In genomic region chr9:75632902-75633301, GRCm38 (mm10) we compare ENCODE assay signal across 10 mouse cellular contexts. TPM values are rescaled to one million over a fixed set of nuclear protein-coding genes. Genes with fewer than 3 reads are reported as not detected.
A peak's percentile ranks its signal among the peaks of the same experiment; 100 is the strongest.
DNase-seq lines count a peak whose midpoint lies in the region; ATAC-seq and TF ChIP-seq lines count a peak whose summit lies in the region.
"Had no signal": no experiment of that assay in that cellular context is flagged by ENCODE, and none has a peak within 500 bp of the region (broad histone marks: within the 10 kb centered on the region; RNA-seq: fewer than 3 reads in every experiment).

No protein-coding gene starts in this region.

- no peak overlapping the region for H3K4me2 ChIP-seq in liver, embryonic 14.5 days (ENCODE audit: low read depth)
- H3K4me2 ChIP-seq in liver, embryonic 12.5 days: no peak overlapping the region
- H3K4me2 ChIP-seq in midbrain, embryonic 11.5 days: no peak overlapping the region
- H3K4me2 ChIP-seq: stomach, embryonic 15.5 days had no signal

- TF ChIP-seq CTCF in liver, embryonic 14.5 days (IDR thresholded peaks at IDR 0.05; ENCODE audit: low read depth): peak; percentile 59

- WGBS in liver, embryonic 14.5 days (ENCODE audit: insufficient replicate concordance): 42% methylated on average over 1 of the region's 1 CpGs
- WGBS in liver, embryonic 12.5 days (ENCODE audit: insufficient replicate concordance): 46% methylated on average over 1 of the region's 1 CpGs
- 26% methylated on average over 1 of the region's 1 CpGs for WGBS in midbrain, embryonic 11.5 days

- DNase-seq in cerebellum, adult 11-12 months: no peak
- no peak for DNase-seq in liver, embryonic 14.5 days (ENCODE audit: low read depth in 3 of 3, low spot score in 3 of 3)
- peak; percentile 35 for DNase-seq in embryo, embryonic 9.5 days (ENCODE audit: extremely low spot score)
- DNase-seq in midbrain, embryonic 11.5 days (ENCODE audit: low spot score, missing footprints): peak; percentile 89
- no peak for DNase-seq in right cerebral cortex, postnatal 25 days
- DNase-seq in frontal cortex, postnatal 14 days (ENCODE audit: low spot score in 2 of 2): no peak

- peak; percentile 67; the same call in 1 of the 2 replicates for ATAC-seq in cerebellum, adult (ENCODE audit: insufficient number of reproducible peaks, low FRiP score, low TSS enrichment)
- ATAC-seq in liver, embryonic 14.5 days (ENCODE audit: insufficient read depth): no peak
- ATAC-seq in liver, embryonic 12.5 days: no peak
- ATAC-seq in midbrain, embryonic 11.5 days (ENCODE audit: low FRiP score): peak; percentile 65; the same call in 1 of the 2 replicates

- H3K9ac ChIP-seq in liver, embryonic 14.5 days (replicated peaks): no peak overlapping the region
- no peak overlapping the region for H3K9ac ChIP-seq in liver, embryonic 12.5 days
- H3K9ac ChIP-seq in midbrain, embryonic 11.5 days (ENCODE audit: low read length): no peak overlapping the region
- H3K9ac ChIP-seq: stomach, embryonic 15.5 days had no signal

- no peak overlapping the region for H3K27ac ChIP-seq in liver, embryonic 14.5 days
- no peak overlapping the region for H3K27ac ChIP-seq in liver, embryonic 12.5 days
- no peak overlapping the region for H3K27ac ChIP-seq in midbrain, embryonic 11.5 days (ENCODE audit: low read depth, low read length)
- H3K27ac ChIP-seq: stomach, embryonic 15.5 days had no signal

- H3K4me1 ChIP-seq in liver, embryonic 14.5 days (replicated peaks; ENCODE audit: control insufficient read depth in 2 of 2, insufficient read depth in 2 of 2, low read length in 1 of 2): no peaks in the 10 kb centered on the region
- no peaks in the 10 kb centered on the region; the same call in 1 of the 2 replicates for H3K4me1 ChIP-seq in liver, embryonic 12.5 days
- no peaks in the 10 kb centered on the region for H3K4me1 ChIP-seq in midbrain, embryonic 11.5 days (ENCODE audit: control insufficient read depth, insufficient read depth, low read length)

- no peaks in the 10 kb centered on the region for H3K36me3 ChIP-seq in liver, embryonic 14.5 days (replicated peaks; ENCODE audit: control insufficient read depth, insufficient read depth, low read depth)
- no peaks in the 10 kb centered on the region for H3K36me3 ChIP-seq in liver, embryonic 12.5 days
- no peaks in the 10 kb centered on the region for H3K36me3 ChIP-seq in midbrain, embryonic 11.5 days (ENCODE audit: control insufficient read depth, insufficient read depth, low read length)

- H3K9me3 ChIP-seq in liver, embryonic 14.5 days (ENCODE audit: control insufficient read depth, low read length): no peaks in the 10 kb centered on the region
- no peaks in the 10 kb centered on the region for H3K9me3 ChIP-seq in liver, embryonic 12.5 days (replicated peaks)
- no peaks in the 10 kb centered on the region for H3K9me3 ChIP-seq in midbrain, embryonic 11.5 days (ENCODE audit: control insufficient read depth, low read length)
- H3K9me3 ChIP-seq: stomach, embryonic 15.5 days had no signal

- H3K4me3 ChIP-seq in liver, embryonic 14.5 days (ENCODE audit: insufficient read depth in 1 of 2, low read depth in 2 of 2, low read length in 2 of 2): no peak overlapping the region
- H3K4me3 ChIP-seq in liver, embryonic 12.5 days: no peak overlapping the region
- no peak overlapping the region for H3K4me3 ChIP-seq in midbrain, embryonic 11.5 days (ENCODE audit: low read depth, low read length)
- H3K4me3 ChIP-seq: stomach, embryonic 15.5 days had no signal

- no peaks in the 10 kb centered on the region for H3K27me3 ChIP-seq in liver, embryonic 14.5 days (ENCODE audit: control insufficient read depth, insufficient read depth, low read length)
- H3K27me3 ChIP-seq in liver, embryonic 12.5 days (replicated peaks): no peaks in the 10 kb centered on the region
- H3K27me3 ChIP-seq in midbrain, embryonic 11.5 days (ENCODE audit: control insufficient read depth, insufficient read depth, low read length): no peaks in the 10 kb centered on the region
- H3K27me3 ChIP-seq: stomach, embryonic 15.5 days had no signal

- TF ChIP-seq EP300 in liver, embryonic 14.5 days (IDR thresholded peaks at IDR 0.05; ENCODE audit: low read depth): no peak

RNA-seq across cellular contexts. Expression of gene Lysmd2, which starts 7.4 kb away (rescaled TPM):
- 1.0 and 1.3 TPM in 2 replicates for polyA plus RNA-seq in liver, embryonic 14.5 days (2012; rRNA removed)
- 2.1 and 2.8 TPM in 2 replicates for polyA plus RNA-seq in liver, embryonic 14.5 days (2014; fragmentation: Nextera tagmentation; extraction: Ambion mirVana)
- polyA plus RNA-seq in liver, embryonic 12.5 days (2016; fragmentation: Nextera tagmentation; extraction: Ambion mirVana): 6.0 and 6.4 TPM in 2 replicates
- 12.1 and 14.8 TPM in 2 replicates for polyA plus RNA-seq in midbrain, embryonic 11.5 days (2014; fragmentation: Nextera tagmentation; extraction: Ambion mirVana)

RNA-seq across cellular contexts. Expression of gene Tmod2, which starts 21.8 kb away (rescaled TPM):
- 0.03 and 0.04 TPM in 2 replicates for polyA plus RNA-seq in liver, embryonic 14.5 days (2012; rRNA removed)
- 0.04 and 0.05 TPM in 2 replicates for polyA plus RNA-seq in liver, embryonic 14.5 days (2014; fragmentation: Nextera tagmentation; extraction: Ambion mirVana)
- polyA plus RNA-seq in liver, embryonic 12.5 days (2016; fragmentation: Nextera tagmentation; extraction: Ambion mirVana): 0.69 and 1.0 TPM in 2 replicates
- polyA plus RNA-seq in midbrain, embryonic 11.5 days (2014; fragmentation: Nextera tagmentation; extraction: Ambion mirVana): 63.2 and 70.7 TPM in 2 replicates
- polyA plus RNA-seq: liver, adult 2 months had no signal

RNA-seq across cellular contexts. Expression of gene Scg3, which starts 51.0 kb away (rescaled TPM):
- polyA plus RNA-seq in liver, embryonic 14.5 days (2012; rRNA removed): not detected in 2 replicates
- 0.04 TPM in 1 of 2 replicates, not detected in the other for polyA plus RNA-seq in liver, embryonic 14.5 days (2014; fragmentation: Nextera tagmentation; extraction: Ambion mirVana)
- polyA plus RNA-seq in liver, embryonic 12.5 days (2016; fragmentation: Nextera tagmentation; extraction: Ambion mirVana): 0.30 TPM in 1 of 2 replicates, not detected in the other
- polyA plus RNA-seq in midbrain, embryonic 11.5 days (2014; fragmentation: Nextera tagmentation; extraction: Ambion mirVana): 63.1 and 73.8 TPM in 2 replicates
- polyA plus RNA-seq: liver, adult 2 months had no signal

Comparison
In these comparisons a context has a peak if more than half of its experiments do, and no peak if none do; other contexts are left out.
1. ATAC-seq: peak in cerebellum, adult (single experiment) and midbrain, embryonic 11.5 days (single experiment); none in liver, embryonic 14.5 days (single experiment) and liver, embryonic 12.5 days (single experiment).
2. DNase-seq: peak in embryo, embryonic 9.5 days (single experiment) and midbrain, embryonic 11.5 days (single experiment); none in cerebellum, adult 11-12 months (single experiment), liver, embryonic 14.5 days (0 of 3), right cerebral cortex, postnatal 25 days (single experiment) and frontal cortex, postnatal 14 days (0 of 2).
3. RNA of gene Tmod2, which starts 21.8 kb away (polyA plus RNA-seq): 63.2 to 70.7 TPM in midbrain, embryonic 11.5 days; 0.69 to 1.0 TPM in liver, embryonic 12.5 days and 0.03 to 0.05 TPM in liver, embryonic 14.5 days; every median in the first group is over 10 times any median in the second.
4. RNA of gene Scg3, which starts 51.0 kb away (polyA plus RNA-seq): 63.1 to 73.8 TPM in midbrain, embryonic 11.5 days; 0.30 TPM in liver, embryonic 12.5 days and 0.04 TPM in liver, embryonic 14.5 days; every median in the first group is over 10 times any median in the second.